Mouse (Mus musculus) heart, embryonic 13.5 days (tissue): ENCODE results near the gene Gm2115. TPM values are rescaled to one million over a fixed set of nuclear protein-coding genes. Genes with fewer than 3 reads are reported as not detected.
A peak's percentile ranks its signal among the peaks of the same experiment; 100 is the strongest.

Experiments used
- ATAC-seq: fragments of 200-750 bp; cut with Nextera tagmentation; 2 replicates; pipeline ENCODE4 v1.8.0; 2017; ENCODE audit warnings: moderate TSS enrichment; ENCODE audit not compliant: insufficient number of reproducible peaks, low FRiP score, low TSS enrichment; ENCODE audit errors: extremely low read depth
- H3K27ac ChIP-seq: fragments of 300-500 bp; sonication (generic); replicated peaks from 2 replicates; pipeline ENCODE4 v1.5.1; 2015; ENCODE audit warnings: moderate library complexity, mild to moderate bottlenecking, inconsistent platforms
- H3K27me3 ChIP-seq: fragments of 300-500 bp; sonication (generic); replicated peaks from 2 replicates; pipeline ENCODE4 v1.6.1; 2015; ENCODE audit warnings: mild to moderate bottlenecking, inconsistent platforms
- H3K36me3 ChIP-seq: fragments of 300-500 bp; sonication (generic); 2 replicates; pipeline ENCODE4 v1.6.1; 2015; ENCODE audit warnings: mild to moderate bottlenecking, inconsistent platforms
- H3K4me1 ChIP-seq: fragments of 300-500 bp; sonication (generic); 2 replicates; pipeline ENCODE4 v1.6.1; 2015; ENCODE audit warnings: inconsistent platforms
- H3K4me2 ChIP-seq: fragments of 300-500 bp; sonication (generic); 2 replicates; pipeline ENCODE4 v1.6.1; 2015; ENCODE audit warnings: inconsistent platforms, mild to moderate bottlenecking, moderate library complexity
- H3K4me3 ChIP-seq: fragments of 300-500 bp; sonication (generic); 2 replicates; pipeline ENCODE4 v1.5.1; 2015; ENCODE audit warnings: moderate library complexity, mild to moderate bottlenecking, inconsistent platforms
- H3K9ac ChIP-seq: fragments of 300-500 bp; sonication (generic); 2 replicates; pipeline ENCODE4 v1.6.1; 2015; ENCODE audit warnings: inconsistent platforms, mild to moderate bottlenecking, moderate library complexity
- H3K9me3 ChIP-seq: fragments of 300-500 bp; sonication (generic); 2 replicates; pipeline ENCODE4 v1.6.1; 2016; ENCODE audit warnings: inconsistent platforms
- WGBS: fragments of 180-500 bp; shearing (Covaris S2); methylation state at CpG from one replicate; pipeline ENCODE4 v1.1.7; 2015; ENCODE audit warnings: mixed read lengths; 5-methylcytosine and 5-hydroxymethylcytosine counted together
- polyA plus RNA-seq: library from polyadenylated mRNA; unstranded; fragments of >200 nt; fragmentation: Nextera tagmentation; extraction: Ambion mirVana; gene quantifications from 2 replicates; pipeline ENCODE4 v1.2.1, GENCODE M21; 2015

Gene Gm2115
- polyA plus RNA-seq = 0.29 and 0.44 TPM in 2 replicates

DNA sequence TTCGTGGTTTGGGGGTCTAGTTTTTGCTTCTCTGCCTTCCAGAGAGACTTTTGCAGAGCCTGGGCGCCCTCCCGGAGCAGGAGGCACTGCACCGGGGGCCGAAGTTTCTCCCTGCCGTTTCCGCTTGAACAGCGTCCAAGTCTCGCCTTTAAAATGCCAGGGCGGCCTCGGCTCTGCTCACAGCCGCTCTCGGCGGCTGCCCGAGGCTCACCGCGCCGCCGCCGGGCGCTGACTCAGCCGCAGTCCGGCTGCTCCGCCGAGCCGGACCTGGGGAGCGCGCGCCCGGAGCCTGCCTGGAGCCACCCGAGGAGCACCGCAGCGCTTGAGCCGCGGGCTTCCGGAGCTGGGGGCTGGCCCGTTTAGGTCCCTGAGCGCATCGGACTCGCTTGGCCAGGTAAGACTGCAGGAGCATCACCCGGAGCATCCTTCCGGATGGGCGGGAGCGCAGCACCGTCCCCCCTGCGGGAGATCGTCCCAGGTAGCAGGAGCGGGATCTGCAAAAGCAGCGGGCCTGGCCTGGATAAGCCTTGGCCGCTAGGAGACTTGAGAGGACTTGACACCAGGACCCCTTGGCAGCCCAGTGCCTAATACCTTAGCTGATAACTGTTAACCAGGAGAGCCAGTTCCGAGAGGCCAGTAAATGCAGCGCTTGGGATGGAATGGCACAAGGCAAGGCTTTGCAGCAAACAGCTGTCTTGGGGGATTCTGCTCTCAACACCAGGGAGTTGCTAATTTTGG lies at the start of gene Gm2115:
Gene Gm2115 (plus strand): TSS at position 159 of the 738 bp plus-strand sequence.
- H3K4me3 ChIP-seq = peak within 1 kb of the TSS; percentile 60

DNA sequence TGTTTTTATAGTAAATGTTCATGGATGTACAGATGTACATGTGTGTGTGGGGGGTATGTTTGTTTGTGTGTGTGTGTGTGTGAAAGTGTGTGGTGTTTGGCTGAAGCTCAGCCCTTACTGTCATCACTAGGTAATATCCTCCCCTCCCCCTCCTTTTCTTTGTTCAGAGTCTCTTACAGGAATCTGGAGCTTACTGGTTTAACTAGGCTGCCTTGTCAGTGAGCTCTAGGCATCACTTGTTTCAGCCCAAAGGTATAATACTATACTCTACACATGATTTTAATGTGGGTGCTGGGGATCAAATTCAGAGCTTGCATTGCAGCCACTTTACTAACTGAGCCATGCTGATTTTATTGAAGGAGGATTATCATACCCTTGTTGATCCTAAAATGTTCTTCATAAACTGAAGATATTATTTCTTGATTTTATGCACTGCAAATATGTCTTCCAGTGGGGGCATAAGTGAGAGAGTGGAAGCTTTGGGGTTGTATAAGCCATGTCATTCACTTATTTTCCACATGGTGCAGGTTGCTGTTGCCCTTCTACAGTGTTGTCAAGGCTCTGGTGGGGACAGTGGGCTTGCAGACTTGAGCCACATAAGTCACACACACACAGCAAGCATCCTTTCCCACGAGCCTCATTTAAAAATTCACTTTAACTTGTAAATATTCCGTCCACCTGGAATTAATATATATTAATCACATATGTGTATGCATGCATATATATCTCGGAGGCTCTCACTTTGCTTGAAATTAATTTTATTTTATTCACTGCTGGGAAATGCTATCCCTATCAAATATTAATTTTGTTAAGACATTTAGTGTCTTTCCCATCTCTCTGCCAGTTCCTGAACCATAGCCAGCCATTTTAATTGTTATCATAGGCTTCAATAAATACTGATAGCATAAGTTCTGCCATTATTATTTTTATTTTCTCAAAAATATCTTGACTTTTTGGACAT lies 45.0 kb upstream of the Gm2115 start:
- 63% methylated on average over 3 of the region's 3 CpGs for WGBS
- no peak overlapping the region for H3K9ac ChIP-seq
- no peaks in the 10 kb centered on the region; the same call in 1 of the 2 replicates for H3K4me1 ChIP-seq
- H3K4me3 ChIP-seq = no peak overlapping the region
- H3K9me3 ChIP-seq = no peaks in the 10 kb centered on the region
- no peak overlapping the region for H3K4me2 ChIP-seq
- no peaks in the 10 kb centered on the region for H3K27me3 ChIP-seq
- ATAC-seq = no peak
- no peaks in the 10 kb centered on the region for H3K36me3 ChIP-seq
- H3K27ac ChIP-seq = no peak overlapping the region

More for the DNA sequence above, at the start of gene Gm2115:
- Histone ChIP-seq H3K9me3 (no peaks in the 10 kb centered on the region), H3K27ac (no peak within 1 kb of the TSS), H3K4me2 (peak within 1 kb of the TSS; percentile 87), H3K4me1 (peaks cover 16% of the 10 kb centered on the region), H3K27me3 (peaks cover 48% of the 10 kb centered on the region), H3K36me3 (no peaks in the 10 kb centered on the region), H3K9ac (peak within 1 kb of the TSS; percentile 78)
- WGBS = 1% methylated on average over 52 of the region's 52 CpGs
- ATAC-seq = 0 out of 2 replicates have a peak, but pooled peaks have one; percentile 58

DNA sequence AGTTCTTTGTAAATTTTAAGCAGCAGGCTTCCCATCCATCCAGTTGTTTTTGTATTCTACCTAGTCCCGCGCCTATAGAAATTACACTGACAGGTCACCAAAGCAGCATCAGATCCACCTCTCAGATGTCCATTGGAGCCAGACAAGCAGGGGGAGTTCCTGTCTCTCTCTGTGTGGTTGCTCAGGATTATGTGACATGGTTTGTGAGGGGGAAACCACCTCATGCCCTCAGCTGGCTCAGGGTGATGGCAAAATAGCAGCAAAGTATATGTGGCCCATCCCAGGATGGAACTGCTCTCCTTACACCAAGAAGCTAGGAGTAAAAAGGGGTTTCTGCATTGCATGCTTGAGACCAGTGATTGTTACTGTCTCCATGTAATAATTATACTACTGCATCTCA lies 42.3 kb upstream of the Gm2115 start:
- H3K27me3 ChIP-seq = no peaks in the 10 kb centered on the region
- no peak overlapping the region for H3K27ac ChIP-seq
- no peak overlapping the region for H3K4me2 ChIP-seq
- no peak overlapping the region for H3K9ac ChIP-seq
- no peaks in the 10 kb centered on the region for H3K36me3 ChIP-seq
- H3K4me1 ChIP-seq = no peaks in the 10 kb centered on the region; the same call in 1 of the 2 replicates
- ATAC-seq = no peak
- WGBS = 77% methylated on average over 2 of the region's 2 CpGs
- H3K4me3 ChIP-seq = no peak overlapping the region
- H3K9me3 ChIP-seq = no peaks in the 10 kb centered on the region

DNA sequence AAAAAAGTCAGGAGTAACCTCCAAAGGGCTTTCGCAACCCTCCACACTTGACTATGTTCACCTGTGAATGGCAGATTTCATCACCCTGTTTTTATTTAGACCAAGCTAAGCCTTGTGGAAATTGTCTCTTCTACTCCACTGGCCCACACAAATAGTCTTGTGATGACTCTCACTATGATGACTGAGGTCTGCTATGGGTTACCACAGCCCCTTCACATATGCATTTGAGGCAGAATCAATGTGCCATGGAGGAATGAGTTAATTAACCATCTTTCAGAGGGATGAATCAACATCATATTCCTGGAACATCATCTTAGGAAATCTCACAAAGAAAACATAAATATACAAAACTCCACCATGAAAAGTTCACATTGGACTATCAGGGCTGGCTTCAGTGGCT lies 25.6 kb upstream of the Gm2115 start:
- no peaks in the 10 kb centered on the region for H3K27me3 ChIP-seq
- no peak overlapping the region for H3K4me3 ChIP-seq
- H3K27ac ChIP-seq = no peak overlapping the region
- H3K4me1 ChIP-seq = no peaks in the 10 kb centered on the region
- H3K36me3 ChIP-seq = no peaks in the 10 kb centered on the region
- H3K9ac ChIP-seq = no peak overlapping the region
- H3K4me2 ChIP-seq = no peak overlapping the region
- ATAC-seq = no peak
- H3K9me3 ChIP-seq = no peaks in the 10 kb centered on the region
- WGBS = 92% methylated on average over 1 of the region's 1 CpGs

DNA sequence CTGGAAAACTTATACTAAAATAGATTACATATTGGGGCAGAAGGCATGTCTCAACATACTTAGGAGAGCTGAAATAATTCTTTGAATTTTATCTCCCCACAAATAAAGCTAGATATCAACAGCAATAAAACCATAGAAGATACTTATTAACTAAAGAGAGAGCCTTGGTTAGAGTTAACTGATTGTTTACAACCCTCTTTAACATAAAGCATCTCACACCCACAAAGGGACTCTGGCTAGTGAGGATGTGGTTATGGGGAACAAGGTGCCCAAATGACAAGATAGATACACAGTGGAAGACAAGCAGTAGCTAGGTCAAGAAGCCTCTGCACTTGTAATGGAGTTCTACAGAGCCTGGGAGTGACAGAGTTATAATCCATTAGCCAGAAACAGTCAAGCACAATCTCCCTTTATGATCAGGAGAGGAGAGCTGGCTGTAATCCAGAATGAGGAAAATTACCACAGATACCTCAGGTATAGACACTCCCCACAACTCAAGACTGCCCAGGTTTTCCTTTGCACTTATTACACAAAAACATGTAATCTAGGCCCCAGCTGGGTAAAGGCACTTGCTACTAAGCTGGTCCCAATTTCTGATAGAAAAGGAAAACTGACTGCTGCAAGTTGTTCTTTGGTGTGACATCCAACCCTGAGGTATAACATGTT lies 10.1 kb upstream of the Gm2115 start:
- H3K9me3 ChIP-seq = no peaks in the 10 kb centered on the region
- no peaks in the 10 kb centered on the region for H3K4me1 ChIP-seq
- no peaks in the 10 kb centered on the region for H3K36me3 ChIP-seq
- ATAC-seq = no peak
- peaks cover 5% of the 10 kb centered on the region; the same call in 1 of the 2 replicates for H3K27me3 ChIP-seq
- H3K9ac ChIP-seq = no peak overlapping the region
- H3K27ac ChIP-seq = no peak overlapping the region
- no peak overlapping the region for H3K4me2 ChIP-seq
- H3K4me3 ChIP-seq = no peak overlapping the region

DNA sequence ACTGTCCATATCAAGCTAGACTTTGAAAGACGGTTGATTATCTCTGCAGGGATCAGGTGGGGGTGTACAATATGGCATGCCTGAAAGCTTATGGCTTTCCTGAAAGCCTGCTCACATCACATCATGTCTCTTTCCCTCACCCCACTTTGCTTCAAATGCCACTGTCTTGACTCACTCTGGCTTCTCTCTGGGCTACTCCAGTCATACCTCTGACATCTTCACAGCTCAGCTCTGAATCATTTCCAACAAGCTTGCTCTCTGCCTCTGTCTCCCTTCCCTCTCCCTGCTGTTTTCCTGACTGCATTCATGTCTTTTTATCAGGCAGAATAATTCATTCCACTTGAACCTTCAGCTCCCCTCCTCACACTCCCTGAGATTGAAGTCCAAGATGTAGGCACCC lies 7.4 kb upstream of the Gm2115 start:
- Histone ChIP-seq H3K4me3 (no peak overlapping the region), H3K27ac (no peak overlapping the region), H3K9ac (no peak overlapping the region), H3K4me1 (no peaks in the 10 kb centered on the region), H3K27me3 (peaks cover 8% of the 10 kb centered on the region; the same call in 1 of the 2 replicates), H3K9me3 (no peaks in the 10 kb centered on the region), H3K36me3 (no peaks in the 10 kb centered on the region), H3K4me2 (no peak overlapping the region)
- ATAC-seq = no peak
- WGBS = 47% methylated on average over 1 of the region's 1 CpGs

DNA sequence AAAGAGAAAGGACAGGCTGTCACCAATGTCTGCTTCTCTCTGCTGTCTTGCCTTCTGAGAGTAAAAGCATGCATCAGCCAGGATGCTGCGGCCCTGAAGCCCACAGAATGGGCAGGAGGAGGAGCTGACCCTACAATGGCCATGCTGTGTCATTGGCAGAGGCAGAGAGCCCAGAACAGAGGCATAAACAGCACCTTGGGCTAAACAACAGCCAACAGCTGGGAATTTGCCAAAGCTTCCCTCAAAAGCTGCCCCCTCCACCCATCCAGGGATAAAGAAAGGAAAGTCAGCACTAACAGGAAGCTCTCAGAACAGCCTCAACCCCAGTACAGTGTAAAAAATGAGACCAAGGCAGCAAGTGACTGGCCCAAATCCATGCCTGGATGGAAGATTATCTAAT lies 6.3 kb upstream of the Gm2115 start:
- ATAC-seq = no peak

DNA sequence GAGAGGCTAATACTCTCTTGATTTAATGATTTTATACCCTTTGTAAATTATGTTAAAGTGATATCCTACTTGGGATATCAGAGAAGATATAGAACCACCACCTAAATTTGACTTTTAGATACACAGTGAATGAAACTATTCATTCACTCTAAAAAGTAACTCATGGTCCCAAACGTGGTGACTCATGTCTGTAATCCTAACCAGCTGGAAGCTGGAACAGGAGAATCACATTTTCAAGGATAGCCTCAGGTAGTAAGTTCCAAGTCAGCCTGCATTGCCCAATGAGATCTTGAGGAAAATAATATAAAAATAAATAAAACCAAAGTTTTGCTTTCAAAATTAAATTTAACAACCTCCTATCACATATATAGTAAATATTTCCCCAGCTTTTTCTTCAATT lies 2.6 kb upstream of the Gm2115 start:
- no peak overlapping the region for H3K27ac ChIP-seq
- no peaks in the 10 kb centered on the region for H3K36me3 ChIP-seq
- H3K4me2 ChIP-seq = no peak overlapping the region
- no peaks in the 10 kb centered on the region for H3K9me3 ChIP-seq
- ATAC-seq = no peak
- H3K27me3 ChIP-seq = peaks cover 47% of the 10 kb centered on the region
- peaks cover 10% of the 10 kb centered on the region for H3K4me1 ChIP-seq
- H3K4me3 ChIP-seq = no peak overlapping the region
- no peak overlapping the region for H3K9ac ChIP-seq
- WGBS = 36% methylated on average over 1 of the region's 1 CpGs

More for the DNA sequence above, 6.3 kb upstream of the Gm2115 start:
- Histone ChIP-seq H3K9me3 (no peaks in the 10 kb centered on the region), H3K4me1 (no peaks in the 10 kb centered on the region), H3K27ac (no peak overlapping the region), H3K9ac (no peak overlapping the region), H3K4me3 (no peak overlapping the region), H3K36me3 (no peaks in the 10 kb centered on the region), H3K27me3 (peaks cover 15% of the 10 kb centered on the region), H3K4me2 (no peak overlapping the region)
- WGBS = 36% methylated on average over 1 of the region's 1 CpGs

DNA sequence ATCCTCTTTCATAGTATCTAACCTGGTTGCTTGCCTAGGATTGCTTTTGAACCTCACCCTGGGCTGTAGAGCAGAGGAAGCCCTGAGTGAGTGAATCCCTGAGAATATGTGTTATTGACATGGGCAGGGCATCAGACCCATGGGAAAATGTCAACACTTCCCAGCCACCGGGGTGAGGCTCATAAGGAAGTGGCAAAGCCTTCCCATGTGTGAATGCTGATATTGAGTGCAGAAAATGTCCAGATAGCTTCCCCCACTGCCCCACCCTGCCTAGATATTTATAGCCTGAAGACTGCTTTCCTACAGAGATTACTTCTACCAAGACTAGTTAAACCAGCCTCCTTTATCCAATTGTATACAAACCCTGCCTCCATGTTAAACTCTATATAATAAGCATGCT lies 4.0 kb downstream of the Gm2115 start:
- H3K36me3 ChIP-seq = no peaks in the 10 kb centered on the region
- H3K4me2 ChIP-seq = no peak overlapping the region
- no peaks in the 10 kb centered on the region for H3K9me3 ChIP-seq
- peaks cover 39% of the 10 kb centered on the region for H3K27me3 ChIP-seq
- no peak for ATAC-seq
- WGBS = 35% methylated on average over 1 of the region's 1 CpGs
- H3K9ac ChIP-seq = no peak overlapping the region
- H3K4me1 ChIP-seq = peaks cover 16% of the 10 kb centered on the region
- H3K27ac ChIP-seq = no peak overlapping the region
- no peak overlapping the region for H3K4me3 ChIP-seq

DNA sequence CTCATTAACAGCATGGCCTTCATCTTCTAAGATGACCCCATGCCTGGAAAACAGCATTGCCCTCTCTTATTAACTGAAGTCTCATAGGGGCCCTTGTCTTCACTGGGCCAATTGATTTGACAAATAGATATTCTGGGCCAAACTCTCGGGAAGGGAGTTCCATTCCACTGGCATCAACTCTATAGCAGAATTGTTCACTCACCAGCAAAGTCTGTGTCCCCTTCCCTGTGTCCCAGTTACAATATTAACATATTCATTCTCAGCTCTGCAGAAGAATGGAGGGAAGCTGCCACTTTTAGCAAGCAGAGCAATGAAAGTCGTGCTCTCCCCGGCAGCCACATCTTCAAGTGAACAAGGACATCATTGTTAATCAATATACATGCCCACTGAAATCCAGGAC lies 5.9 kb downstream of the Gm2115 start:
- no peak overlapping the region for H3K9ac ChIP-seq
- no peak overlapping the region for H3K4me3 ChIP-seq
- H3K36me3 ChIP-seq = no peaks in the 10 kb centered on the region
- no peak overlapping the region for H3K27ac ChIP-seq
- 72% methylated on average over 3 of the region's 3 CpGs for WGBS
- no peak for ATAC-seq
- no peaks in the 10 kb centered on the region for H3K9me3 ChIP-seq
- H3K4me2 ChIP-seq = no peak overlapping the region
- H3K4me1 ChIP-seq = peaks cover 6% of the 10 kb centered on the region
- peaks cover 26% of the 10 kb centered on the region for H3K27me3 ChIP-seq

DNA sequence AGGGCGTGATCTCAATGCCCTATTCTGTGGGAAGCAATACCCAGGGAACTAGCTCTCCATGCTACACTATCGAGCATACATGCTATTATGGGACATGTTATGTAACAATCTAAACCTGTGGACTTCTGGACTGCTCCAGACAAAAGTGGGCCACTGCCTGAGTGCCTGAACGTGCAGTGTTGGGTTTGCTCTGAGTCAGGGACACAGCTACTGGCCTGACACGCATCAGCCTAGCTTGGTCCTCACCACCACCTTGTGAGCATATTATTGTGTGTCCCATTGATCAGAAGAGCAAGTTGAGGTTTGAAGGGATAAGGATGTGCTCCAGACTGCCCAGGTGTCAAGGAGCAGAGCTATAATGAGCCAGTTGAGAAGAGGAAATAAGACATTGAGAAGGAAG lies 16.2 kb downstream of the Gm2115 start:
- Histone ChIP-seq H3K4me3 (no peak overlapping the region), H3K4me1 (no peaks in the 10 kb centered on the region), H3K27me3 (peaks cover 7% of the 10 kb centered on the region; the same call in 1 of the 2 replicates), H3K9ac (no peak overlapping the region), H3K27ac (no peak overlapping the region), H3K4me2 (no peak overlapping the region), H3K9me3 (no peaks in the 10 kb centered on the region), H3K36me3 (no peaks in the 10 kb centered on the region)
- WGBS = 70% methylated on average over 4 of the region's 4 CpGs
- ATAC-seq = no peak
